Mouse (Mus musculus) spleen, postnatal 14 days (tissue): ENCODE results near the gene Cpn1.
A peak's percentile ranks its signal among the peaks of the same experiment; 100 is the strongest.

Experiments used
- DNase-seq, 2 experiments: peaks; one replicate each; pipeline ENCODE4 v3.0.0; 2021 to 2022; ENCODE audit warnings: low spot score in 2 of 2

Gene Cpn1

DNA sequence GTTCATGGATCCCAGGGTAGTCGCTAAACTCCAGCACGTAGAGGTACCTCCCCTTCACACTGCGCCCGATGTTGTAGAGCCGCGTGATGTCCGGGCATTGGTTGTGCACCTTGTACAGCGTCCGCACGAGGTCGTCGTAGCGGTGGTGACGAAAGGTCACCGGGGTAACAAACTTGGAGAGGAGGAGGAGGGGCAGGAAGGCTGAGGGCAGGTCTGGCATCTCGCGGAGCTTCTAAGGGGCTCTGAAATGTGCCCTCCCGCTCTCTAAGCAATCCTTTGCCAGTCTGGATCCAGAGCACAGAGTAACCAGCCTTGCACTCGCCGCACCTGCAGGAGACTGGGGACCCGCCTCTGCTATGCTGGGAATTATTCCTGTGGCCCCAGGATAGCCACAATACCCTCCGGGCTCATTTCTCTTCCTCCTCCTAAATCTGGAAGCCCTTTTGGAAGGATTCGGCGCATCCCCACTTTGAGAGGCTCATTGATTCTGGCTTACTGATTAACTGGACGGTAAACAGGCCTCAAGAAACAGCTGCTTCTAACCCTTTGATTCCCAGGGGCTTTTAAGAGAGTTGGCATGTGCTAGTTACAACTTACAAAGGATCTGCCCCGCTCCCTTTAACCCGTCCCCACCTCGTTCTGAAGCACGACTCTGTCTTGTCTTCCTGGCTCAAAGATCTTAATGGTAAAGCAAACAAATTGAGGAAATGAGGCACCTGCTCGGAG, at the start of gene Cpn1:
Gene Cpn1 (minus strand): TSS at position 488 of the 726 bp plus-strand sequence.
- DNase-seq: no peak

DNA sequence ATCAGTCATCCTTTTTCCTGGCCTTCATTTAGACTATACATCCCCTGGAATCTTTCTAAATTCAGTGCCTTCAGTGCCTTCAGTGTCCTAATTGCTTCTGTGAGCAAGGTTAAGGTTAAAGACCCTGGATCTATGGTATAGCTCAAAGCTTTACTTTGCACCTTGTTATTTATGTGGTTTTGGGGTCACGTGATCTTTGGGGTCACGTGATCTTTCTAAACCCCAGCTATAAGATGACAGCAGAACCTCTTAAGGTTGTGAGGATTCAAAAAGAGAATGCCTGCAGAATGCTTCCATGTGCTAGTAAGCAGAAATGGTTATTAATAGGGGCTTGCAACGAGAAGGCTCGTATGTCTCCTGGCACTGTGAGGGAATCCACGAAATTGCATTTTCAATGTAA, 47.0 kb upstream of the Cpn1 start:
- DNase-seq: no peak

DNA sequence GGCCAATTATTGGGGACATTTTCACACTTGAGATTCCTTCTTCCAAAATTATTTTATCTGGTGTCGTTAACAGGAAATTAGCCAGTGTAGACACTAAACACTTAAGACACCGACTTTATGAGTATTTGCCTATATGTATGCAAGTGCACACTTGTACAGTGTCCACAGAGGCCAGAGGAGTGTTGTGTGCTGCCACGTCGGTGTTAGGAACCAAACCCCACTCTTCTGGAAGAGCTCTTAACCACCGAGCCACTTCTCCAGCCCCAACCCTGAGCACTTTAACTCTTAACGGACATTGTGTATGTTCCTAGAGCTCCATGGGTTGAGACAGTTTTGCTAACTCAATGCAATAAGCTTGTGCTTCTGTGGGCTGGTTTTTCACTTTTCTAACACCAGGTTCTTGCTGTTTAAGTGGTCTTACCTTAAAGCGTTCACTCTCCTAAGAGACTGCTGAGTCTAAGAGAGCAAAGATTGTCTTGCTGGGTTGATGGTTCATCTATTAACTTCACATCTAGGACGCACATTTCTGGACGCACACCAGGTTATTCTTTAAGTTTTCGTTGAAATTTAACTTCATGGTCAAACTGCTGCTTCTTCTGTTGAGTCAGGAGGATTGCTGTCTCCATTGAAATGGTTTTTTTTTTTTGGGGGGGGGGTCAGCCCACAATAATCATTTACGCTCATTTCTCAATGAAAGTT, 45.8 kb upstream of the Cpn1 start:
- no peak for DNase-seq

DNA sequence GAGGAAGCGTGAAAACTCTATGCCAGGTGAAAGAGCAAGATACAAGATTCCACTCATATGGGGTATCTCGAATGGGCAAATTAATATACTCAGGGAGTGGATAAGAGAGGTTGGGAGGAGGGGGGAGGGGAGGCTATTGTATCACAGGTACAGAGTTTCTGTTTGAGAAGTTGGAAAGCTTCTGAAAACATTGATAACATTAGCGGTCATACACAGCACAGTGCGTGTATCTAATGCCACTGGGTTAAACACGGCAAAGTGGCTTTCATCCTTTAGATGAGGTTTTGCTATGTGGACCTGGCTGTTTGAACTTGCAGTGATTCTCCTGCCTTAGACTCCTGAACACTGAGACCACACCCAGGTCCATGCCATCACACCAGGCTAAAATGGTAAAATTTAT, 43.7 kb upstream of the Cpn1 start:
- no peak for DNase-seq

DNA sequence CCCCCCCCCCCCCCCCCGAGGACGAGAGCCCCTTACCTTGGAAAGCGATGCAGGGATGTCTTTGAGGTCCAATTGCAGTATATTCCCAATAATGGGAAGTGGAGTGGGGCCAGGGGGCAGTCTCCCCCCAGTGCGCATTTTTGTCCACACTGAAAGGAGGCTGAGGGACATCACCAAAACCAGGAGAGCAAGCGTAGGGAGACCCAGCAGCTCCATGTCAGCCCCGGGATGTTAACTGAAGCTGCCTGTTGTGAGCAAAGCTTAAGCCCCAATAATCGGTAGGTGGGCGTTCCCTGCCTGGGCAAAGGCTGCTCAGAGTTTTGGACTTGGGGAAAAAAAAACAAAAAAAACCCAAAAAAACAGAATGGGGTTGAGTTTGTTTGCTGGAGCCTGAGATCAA, 42.6 kb upstream of the Cpn1 start, which contains the start of gene Cyp2c23:
Gene Cyp2c23 (minus strand): TSS at position 237 of the 400 bp plus-strand sequence.
- DNase-seq: no peak

DNA sequence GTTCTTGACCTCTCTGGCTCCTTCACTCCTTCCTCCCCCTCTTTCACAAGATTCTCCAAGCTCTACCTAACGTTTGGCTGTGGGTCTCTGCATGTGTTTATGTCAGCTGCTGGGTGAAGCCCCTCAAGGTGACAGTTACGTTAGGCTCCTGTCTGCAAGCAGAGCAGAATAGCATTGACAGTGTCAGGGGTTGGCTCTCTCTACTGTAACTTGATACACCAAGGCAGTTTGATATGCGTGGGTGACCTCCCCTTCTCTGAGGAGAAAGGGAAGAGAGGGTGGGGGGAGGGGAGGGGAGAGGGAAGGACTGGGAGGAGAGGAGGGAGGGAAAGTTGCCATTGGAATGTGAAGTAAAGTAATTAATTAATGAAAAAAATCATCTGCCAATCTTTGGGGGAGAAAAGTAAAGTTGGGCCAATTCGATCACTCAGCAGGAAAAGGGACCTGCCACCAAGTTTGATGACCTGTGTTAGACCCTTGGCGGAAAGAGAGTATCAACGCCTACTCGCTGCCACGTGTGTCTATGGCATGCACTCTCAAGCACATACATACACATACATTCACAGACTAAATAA, 40.7 kb upstream of the Cpn1 start:
- no peak for DNase-seq

DNA sequence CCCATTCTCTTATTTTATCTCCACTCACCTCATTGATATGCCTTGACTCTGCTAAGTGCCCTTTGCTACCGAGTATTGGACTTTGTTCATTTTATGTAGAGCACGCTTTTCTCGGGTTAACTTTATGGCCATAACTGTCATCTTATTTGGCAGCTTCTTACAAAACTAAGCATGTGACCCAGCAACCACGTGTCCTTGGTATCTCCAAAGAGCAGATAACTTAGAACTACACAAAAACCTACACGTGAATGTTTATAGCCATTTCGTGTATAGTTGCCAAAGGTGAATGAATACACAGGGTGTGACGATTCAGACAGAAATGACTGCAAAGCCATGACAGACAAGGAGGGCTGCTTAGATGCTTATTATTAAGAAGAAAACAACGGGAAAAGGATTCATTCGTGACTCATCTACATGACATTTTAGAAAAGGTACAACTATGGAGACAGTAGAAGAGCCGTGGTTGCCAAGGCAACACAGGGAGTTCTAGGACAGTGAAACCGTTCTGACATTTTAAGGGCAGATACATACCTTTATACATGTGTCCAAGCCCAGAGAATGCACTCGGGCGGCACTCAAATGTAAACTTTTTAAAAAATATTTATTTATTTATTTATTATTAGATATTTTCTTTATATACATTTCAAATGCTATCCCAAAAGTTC, 38.7 kb upstream of the Cpn1 start:
- DNase-seq: no peak

DNA sequence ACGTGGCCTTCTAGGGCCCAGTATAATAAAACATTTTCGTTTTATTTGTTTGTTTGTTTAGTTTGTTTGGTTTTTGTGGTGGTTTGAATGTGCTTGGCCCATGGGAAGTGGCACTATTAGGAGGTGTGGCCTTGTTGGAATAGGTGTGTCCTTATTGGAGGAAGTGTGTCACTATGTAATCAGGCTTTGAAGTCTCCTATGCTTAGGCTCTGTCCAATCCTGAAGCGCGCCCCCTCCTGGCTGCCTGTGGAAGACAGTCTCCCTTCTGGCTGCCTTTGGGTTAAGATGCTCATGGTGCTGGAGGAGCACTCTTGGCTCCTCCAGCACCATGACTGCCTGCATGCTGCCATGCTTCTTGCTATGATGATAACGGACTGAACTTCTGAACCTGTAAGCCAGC, 36.7 kb upstream of the Cpn1 start:
- DNase-seq: peak in 1 of 2 experiments; percentile 2

DNA sequence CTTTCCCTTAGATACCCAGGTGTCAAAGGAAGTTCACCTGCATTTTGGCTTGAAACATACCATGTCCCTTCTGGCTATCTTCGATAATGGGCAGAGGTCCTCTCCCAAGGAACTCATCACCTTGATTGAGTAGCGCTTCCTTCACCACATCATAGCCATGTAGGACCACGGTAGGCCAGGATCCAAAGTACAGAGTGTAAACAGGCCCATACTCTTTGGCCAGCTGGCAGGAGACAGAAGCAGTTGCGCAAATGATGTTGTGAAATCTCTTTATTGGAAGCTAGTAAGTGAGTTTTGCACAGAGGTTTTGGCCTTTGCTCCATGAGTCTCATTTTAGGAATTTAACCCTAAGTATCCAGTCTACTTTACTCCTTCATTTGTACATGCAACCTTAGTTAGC, 35.1 kb upstream of the Cpn1 start:
- no peak for DNase-seq

DNA sequence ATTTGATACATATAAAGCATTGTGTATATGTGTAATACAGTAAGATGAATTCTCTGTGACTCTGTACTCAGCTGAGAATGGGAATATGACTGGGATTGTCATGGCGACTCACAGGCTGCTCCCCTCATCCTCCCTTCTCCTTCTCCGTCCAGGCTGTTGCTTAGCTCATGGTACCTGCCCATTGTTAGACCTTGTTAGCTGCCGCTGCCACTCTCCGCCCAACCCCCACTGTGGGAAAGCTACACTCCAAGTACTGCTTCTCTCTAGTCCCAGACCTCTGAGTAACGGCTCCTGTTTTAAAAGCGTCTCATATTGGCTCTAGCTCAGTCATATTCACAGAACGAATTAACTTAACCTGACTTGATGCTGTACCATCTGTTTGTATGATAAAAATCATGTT, 33.4 kb upstream of the Cpn1 start:
- DNase-seq: no peak

DNA sequence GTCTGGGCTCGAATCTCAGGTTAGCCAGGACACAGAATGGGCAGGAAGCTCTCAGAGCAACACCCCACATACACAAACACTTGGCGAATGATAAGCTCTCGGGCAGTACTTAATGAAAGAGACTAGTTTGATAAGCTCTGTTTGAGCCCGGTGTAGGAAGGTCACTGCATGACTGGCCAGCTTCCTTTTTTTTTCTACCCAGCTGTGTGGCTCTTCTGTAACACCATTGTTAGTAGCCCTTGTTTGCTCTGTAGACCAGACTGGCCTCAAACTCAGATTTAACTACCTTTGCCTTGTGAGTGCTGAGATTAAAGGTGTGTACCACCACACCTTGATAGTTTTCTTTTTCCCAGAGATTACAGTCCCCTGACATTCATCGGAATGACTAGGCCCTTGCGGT, 27.5 kb upstream of the Cpn1 start:
- DNase-seq: no peak

DNA sequence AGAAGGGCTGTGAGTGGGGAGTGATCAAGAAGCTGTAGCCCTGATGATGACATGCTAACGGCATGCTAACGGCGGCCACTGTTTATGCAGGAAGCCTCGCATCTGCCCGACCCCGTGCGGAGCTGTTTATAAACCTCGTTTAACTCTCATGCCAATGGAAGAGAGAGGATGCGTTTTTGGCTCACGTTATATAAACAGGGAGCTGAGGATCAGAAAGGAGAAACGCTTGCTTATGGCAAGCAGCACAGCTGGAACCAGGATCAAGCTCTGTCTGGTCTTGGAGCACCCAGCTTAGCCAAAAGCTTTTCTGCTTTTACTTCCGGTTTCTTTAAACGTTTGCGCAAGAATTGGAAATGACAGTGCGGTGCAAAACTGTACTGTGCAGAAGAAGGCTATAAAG, 22.4 kb upstream of the Cpn1 start:
- no peak for DNase-seq

DNA sequence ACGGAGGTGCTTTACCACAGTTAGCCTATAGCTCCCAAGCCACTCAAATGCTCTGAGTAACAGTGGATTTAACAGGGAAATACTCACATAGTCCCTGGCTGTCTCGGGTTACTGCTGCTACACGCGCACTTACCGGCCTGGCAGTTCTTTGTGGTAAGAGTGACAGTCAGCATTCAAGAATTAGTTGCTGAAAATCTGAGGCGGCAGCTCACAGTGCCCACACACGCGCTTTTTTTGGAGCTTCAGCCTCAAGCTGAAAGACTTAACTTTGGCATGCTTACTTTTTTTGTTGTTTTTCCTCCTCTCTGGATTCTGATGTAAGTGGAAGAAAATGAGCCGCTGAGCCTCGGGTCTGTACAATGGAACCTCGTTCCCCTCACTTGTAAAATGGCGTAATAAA, 20.8 kb upstream of the Cpn1 start:
- no peak for DNase-seq

DNA sequence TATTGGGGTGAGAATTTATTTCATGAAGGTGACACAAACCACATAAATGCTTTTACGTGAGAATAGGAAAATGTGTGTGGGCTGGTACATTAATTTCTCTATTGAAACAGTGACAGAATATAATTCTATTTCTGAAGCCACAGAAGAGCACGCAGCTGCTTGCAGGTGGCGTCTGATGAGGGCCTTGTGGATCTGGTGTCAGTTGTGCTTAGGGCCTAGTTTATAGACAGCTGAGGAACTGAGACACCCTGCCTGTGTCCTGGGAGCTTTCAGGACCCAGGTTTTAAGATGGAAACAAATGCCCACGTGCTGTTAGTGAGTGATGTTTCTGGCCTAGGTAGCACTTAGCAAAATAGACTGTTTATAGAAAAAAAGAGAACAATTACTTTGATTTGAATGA, 18.7 kb upstream of the Cpn1 start:
- no peak for DNase-seq

DNA sequence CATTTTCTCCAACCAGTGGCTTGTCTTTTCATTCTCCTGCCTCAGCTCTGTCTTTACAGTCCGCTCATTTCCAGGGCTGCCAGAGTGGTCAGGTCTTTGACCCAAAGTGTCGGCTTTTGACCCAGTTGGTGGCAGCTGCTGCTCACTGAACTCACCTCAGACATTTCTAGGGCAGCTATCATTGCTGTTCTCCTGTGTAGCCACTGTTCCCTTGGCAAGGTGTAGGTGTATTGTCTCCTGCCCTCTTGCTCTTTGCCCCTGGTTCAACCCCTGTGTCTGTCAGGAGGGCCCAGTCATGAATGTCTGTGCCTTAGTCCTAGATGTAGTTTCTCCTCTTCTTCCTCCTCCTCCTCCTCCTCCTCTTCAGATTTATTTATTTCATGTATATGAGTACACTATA, 17.9 kb upstream of the Cpn1 start:
- DNase-seq: no peak

DNA sequence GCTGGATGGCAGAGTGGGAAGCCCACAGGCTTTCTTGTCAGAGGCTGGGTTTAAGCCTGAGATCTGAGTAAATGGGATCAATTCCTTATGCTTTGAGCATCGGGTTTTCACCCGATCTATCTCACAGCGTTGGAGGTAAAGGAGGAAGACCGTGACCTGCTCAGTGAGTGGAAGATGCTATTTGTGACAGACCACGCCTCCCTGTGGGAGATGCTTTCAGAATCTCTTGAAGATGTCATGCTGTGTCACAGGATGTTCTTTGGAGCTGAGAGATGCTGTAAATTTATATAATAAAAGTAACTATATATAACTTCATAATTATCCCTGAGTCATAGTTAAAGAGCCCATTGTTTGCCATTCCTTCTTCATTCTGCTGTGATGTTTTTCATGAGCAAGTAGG, 14.4 kb upstream of the Cpn1 start:
- DNase-seq: no peak

DNA sequence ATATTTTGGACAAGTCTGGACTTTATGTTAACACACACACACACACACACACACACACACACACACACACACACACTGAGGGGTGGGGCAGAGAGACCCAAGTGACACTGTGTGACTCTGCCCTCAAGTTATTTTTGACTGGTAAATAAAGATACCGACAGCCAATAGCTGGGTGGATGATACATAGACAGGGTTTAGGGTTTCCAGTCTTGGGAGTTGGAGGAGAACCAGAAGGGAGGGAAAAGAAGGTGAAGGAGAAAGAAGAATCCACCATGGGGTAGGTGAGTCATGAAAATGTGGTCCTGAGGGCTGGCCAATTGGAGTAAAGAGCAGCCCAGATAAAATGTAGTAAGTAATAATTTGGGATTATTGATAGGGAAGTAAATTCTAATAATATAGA, 13.7 kb upstream of the Cpn1 start:
- DNase-seq: no peak

DNA sequence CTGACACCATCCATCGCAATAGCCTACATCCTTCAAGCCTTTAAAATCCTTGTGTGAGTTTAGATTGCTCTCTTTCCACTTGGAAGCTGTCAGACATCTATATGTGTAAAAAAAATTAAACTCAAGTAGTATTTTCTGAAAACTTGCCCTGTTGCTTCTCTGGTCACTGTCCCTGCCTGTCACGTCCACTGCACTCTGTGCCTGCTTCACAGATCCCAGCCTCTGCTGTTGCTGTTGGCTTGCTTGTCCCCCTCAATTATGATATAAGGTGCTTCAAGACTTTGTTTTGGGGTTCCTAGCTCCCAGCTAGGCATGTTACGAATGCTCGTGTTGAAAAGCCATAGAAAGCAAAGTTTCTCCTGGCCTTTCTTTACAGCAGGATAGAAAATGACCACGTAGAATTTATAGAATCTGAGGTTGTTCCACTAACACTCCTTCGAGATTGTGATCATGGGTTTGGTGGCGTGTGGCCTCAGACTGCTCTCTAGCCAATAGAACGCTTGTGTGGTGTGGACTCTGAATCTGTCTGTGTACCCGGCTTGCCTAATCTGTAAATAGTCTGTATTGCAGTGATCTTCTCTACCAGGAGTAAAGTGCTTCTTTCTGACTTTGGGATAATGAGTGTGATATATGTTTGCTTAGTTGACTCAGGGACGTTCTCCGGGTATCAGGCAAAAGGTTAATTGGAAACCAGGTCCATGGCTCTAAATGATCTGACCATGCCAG, 12.6 kb upstream of the Cpn1 start:
- no peak for DNase-seq

DNA sequence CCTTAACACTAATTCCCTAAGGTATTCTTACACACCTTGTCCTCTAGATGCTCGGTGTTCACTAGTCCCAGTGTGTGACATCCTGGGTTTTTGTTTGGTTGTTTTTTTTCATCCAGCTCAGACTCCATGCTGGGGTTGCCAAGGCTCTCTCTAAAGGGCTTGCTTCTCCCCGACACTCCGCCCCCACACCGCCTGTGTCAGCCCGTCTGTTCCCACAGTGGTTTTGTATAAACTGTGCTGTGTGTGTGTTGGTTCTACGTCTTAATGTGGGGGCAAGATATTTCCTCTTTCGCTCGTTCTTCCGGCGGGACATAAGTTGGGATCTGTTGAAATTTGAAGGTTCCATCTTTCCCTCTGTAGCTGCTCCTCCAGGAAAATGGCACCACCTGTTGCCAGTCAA, 11.7 kb upstream of the Cpn1 start:
- DNase-seq: no peak

DNA sequence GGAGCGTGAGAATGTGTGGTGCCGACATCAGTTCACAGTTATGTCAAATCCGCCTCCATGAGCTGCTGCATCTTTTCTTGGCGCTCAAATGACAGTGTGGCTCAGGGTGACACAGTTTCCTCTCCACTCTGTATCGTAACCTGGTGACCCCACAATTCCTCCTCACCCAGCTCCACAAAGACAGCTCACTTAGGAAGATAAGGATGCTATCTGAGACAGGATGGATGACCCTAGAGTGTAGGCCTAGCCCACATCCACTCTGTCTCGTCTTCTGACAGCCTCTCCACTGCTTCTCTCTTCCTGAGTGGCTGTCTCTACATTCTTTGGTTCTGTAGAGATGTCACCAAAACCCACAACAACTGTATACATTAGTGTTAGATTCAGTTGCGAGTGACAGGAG, 9.1 kb upstream of the Cpn1 start:
- DNase-seq: no peak

DNA sequence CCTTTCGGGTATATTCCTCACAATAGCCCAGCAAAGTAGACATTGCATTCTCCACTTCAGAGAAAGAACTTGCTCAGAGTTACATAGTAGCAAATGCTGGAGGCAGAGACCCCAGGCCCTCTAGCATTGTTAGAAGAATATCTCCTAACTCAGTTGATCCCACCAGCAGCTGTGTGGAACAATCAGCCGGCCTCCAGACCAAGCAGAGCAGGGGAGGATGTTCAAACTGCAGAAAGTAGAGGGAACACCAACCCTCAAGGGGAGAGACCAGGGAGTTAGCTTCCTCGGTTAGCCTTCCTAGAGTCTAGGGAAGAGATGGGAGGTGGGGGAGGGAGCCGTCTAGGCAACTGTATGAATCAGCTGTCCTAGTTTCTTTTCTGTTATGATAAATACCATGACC, 6.1 kb upstream of the Cpn1 start:
- no peak for DNase-seq

DNA sequence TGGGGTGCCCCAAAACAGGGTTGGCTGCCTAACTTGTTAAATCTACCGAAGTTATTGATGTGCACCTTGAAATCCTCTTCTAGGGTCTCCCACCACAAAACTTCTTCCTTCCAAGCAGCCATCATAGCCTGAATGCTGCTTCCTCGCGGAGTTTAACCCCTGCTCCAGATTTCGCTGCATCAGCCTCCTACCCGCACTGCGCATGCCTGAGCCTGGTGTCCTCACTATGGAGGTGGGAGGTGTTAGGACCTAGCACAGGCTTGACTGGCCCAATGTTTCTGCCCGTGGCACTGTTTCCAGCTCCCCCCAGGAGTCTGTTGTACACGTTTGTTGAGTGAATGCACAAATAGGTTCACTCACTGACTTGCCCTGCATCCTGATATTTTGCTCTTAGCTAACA, 4.0 kb upstream of the Cpn1 start:
- no peak for DNase-seq
